Mouse (Mus musculus) olfactory bulb, adult 2 months (tissue): ENCODE results near the gene Gemin5.

Experiments used
- CTCF ChIP-seq: fragments of 200-500 bp; IDR thresholded peaks from 2 replicates; pipeline ENCODE4 v1.5.1; 2012; ENCODE audit warnings: low read depth, mild to moderate bottlenecking, low read length, moderate library complexity; ENCODE audit not compliant: insufficient read depth
- POLR2A ChIP-seq: fragments of 200-500 bp; IDR thresholded peaks from 2 replicates; pipeline ENCODE4 v1.6.1; 2012; ENCODE audit warnings: mild to moderate bottlenecking, low read depth, low read length, moderate library complexity; ENCODE audit not compliant: insufficient read depth

DNA sequence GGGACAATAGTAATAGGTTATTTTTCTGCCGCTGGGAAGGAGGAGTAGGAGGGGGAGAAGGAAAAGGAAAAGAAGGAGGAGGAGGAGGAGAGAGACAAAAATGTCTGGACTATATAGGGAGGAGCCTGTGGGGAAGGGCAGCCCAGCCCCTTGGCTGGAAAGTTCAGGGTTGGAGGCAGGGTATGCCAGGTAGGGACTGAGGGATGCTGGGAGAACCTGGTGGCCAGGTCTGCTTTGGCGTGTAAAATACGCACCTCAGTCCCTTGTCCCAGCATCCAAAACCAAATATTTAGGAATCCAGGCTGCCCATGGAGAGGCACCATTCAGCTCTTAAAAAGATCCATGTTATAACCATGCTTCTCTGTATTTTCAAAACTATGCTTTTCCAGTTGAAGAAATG lies 66.2 kb downstream of the Gemin5 start:
- TF ChIP-seq POLR2A (no peak), CTCF (no peak)
